Mouse (Mus musculus): ENCODE results near the gene Polr3h. TPM values are rescaled to one million over a fixed set of nuclear protein-coding genes. Genes with fewer than 3 reads are reported as not detected.

Gene Polr3h
- polyA plus RNA-seq, 1 experiment, result 164 TPM

DNA sequence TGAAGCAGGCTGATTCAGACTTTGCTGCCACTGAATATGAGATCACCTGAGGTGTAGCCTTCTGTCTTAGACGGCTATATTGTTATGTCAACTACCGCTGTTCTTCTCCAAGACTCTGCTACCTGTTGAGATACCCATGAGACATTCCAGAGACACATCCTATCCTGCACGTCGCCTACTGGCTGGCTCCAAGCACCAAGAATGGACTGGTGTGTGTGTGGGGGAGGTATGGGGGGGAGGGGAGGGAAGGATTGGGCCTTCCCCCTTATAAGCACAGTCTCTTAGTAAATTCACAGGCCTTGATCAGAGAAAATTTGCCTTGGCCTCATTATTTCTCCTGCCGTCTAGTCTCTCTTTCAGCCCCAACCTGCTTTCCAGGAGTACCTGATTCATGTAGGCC is 41.8 kb upstream of the Polr3h start:
- Histone ChIP-seq H3K79me3 (ENCODE audit: low read depth) (no peaks in the 10 kb centered on the region), H3K4me3 (ENCODE audit: insufficient read depth, poor library complexity, severe bottlenecking) (peak overlapping the region; percentile 2), H3K79me2 (ENCODE audit: control insufficient read depth, insufficient read depth) (no peaks in the 10 kb centered on the region), H3K36me3 (ENCODE audit: control insufficient read depth, insufficient read depth) (no peaks in the 10 kb centered on the region), H3K27me3 (ENCODE audit: control insufficient read depth, insufficient read depth, insufficient read length) (no peaks in the 10 kb centered on the region), H3ac (ENCODE audit: control insufficient read depth, insufficient read length, low read depth) (no peak overlapping the region)
- TF ChIP-seq MAX (IDR thresholded peaks at IDR 0.05) (no peak), FOSL1 (IDR thresholded peaks at IDR 0.05; ENCODE audit: insufficient read depth, low read length, poor library complexity, severe bottlenecking) (no peak), CEBPB (IDR thresholded peaks at IDR 0.05; ENCODE audit: low read depth) (no peak), CTCF (IDR thresholded peaks at IDR 0.05; ENCODE audit: control insufficient read depth, insufficient read depth, insufficient read length) (no peak), USF1 (IDR thresholded peaks at IDR 0.05; ENCODE audit: low read depth) (no peak), MYOD1 (IDR thresholded peaks at IDR 0.05; ENCODE audit: control insufficient read depth, insufficient read length, low read depth) (no peak), MYOG (IDR thresholded peaks at IDR 0.05; ENCODE audit: control insufficient read depth, extremely low read depth, insufficient read length) (no peak)

DNA sequence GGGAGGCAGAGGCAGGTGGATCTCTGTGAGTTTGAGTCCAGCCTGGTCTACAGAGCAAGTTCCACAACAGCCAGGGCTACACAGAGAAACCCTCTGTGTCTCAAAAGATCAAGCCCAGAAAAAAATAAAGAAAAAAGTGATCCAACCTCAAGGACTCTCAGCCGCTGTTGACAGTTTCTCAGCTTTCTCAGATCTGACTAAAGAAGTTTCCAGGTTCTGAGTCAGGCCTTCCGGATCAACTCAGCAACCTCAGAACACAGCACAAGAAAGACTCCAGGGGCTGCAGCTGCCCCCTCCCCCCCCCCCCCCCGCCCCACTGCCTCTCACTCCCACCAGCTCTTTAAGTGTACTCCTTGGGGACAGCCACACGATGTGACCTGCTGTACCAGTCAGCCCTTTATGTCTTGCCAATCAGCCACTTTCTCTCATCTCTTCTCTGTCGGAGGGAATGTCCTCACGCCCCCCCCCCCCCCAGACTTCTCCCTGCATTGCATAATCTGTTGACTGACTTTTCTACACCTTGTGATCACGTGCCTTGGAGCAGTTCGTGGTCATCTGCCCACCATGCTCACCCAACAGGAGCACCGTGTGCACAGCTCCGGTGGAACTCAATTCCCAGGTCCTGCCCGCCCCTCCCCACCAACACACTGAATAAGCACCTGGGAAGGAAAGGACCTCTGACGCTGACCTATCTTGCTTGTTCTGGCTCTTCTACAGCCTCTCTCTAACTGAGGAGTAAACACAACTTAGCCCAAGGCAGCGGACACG is 40.2 kb upstream of the Polr3h start:
- Histone ChIP-seq H3K79me2 (ENCODE audit: control insufficient read depth, insufficient read depth) (no peaks in the 10 kb centered on the region), H3K4me3 (ENCODE audit: insufficient read depth, poor library complexity, severe bottlenecking) (no peak overlapping the region), H3K27me3 (ENCODE audit: control insufficient read depth, insufficient read depth, insufficient read length) (no peaks in the 10 kb centered on the region), H3ac (ENCODE audit: control insufficient read depth, insufficient read length, low read depth) (no peak overlapping the region), H3K79me3 (ENCODE audit: low read depth) (no peaks in the 10 kb centered on the region), H3K36me3 (ENCODE audit: control insufficient read depth, insufficient read depth) (no peaks in the 10 kb centered on the region)
- no peak for TF ChIP-seq MAX (IDR thresholded peaks at IDR 0.05)

DNA sequence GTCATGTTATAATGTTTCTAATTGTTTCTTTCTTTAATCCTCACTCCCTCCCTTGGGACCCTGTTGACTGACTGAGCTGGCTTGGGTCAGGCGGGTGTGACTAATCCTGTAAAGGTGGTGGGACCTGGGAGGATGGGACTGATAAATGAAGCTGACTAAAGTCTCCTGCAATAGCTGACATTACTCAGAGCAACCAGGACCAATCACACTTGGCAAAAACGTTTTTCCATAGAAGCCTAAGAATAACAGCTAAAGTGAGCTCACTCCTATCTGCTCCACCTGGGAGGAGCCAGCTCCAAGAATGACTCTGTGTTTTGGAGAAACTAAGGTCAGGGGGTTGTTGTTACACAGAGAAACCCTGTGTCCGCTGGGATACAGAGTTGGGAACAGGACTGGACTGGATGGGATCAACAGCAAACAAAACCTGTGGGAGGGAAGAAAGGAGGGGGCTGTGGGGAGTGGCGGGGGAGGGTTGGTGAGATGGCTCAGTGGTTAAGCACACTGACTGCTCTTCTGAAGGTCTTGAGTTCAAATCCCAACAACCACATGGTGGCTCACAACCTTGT is 39.0 kb upstream of the Polr3h start:
- Histone ChIP-seq H3K4me3 (ENCODE audit: insufficient read depth, poor library complexity, severe bottlenecking) (no peak overlapping the region), H3K79me3 (ENCODE audit: low read depth) (no peaks in the 10 kb centered on the region), H3K79me2 (ENCODE audit: control insufficient read depth, insufficient read depth) (no peaks in the 10 kb centered on the region), H3K27me3 (ENCODE audit: control insufficient read depth, insufficient read depth, insufficient read length) (no peaks in the 10 kb centered on the region), H3ac (ENCODE audit: control insufficient read depth, insufficient read length, low read depth) (no peak overlapping the region), H3K36me3 (ENCODE audit: control insufficient read depth, insufficient read depth) (no peaks in the 10 kb centered on the region)
- no peak for TF ChIP-seq MYOG (IDR thresholded peaks at IDR 0.05; ENCODE audit: control insufficient read depth, extremely low read depth, insufficient read length)
- TF ChIP-seq CEBPB (IDR thresholded peaks at IDR 0.05; ENCODE audit: low read depth), result peak; percentile 4

DNA sequence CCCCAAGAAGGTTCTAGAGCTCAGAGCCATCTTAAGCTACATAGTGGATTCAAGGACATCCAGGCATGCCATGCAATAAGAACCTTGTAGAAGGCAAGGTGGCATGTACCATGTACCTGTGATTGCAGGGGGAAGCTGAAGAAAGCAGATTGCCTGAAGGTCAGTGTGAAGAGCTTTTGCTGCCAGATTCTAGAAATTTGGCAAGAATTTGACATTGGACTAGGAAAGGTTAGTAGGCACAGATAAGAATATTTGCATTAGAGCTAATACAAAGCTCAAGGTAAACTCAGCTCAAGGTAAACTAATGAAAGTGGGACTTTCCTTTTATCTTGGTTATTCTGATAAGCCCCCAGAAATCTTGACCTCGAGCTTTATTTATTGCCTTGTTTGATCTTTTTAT is 38.2 kb upstream of the Polr3h start:
- Histone ChIP-seq H3K79me2 (ENCODE audit: control insufficient read depth, insufficient read depth) (no peaks in the 10 kb centered on the region), H3ac (ENCODE audit: control insufficient read depth, insufficient read length, low read depth) (no peak overlapping the region), H3K79me3 (ENCODE audit: low read depth) (no peaks in the 10 kb centered on the region), H3K4me3 (ENCODE audit: insufficient read depth, poor library complexity, severe bottlenecking) (no peak overlapping the region), H3K36me3 (ENCODE audit: control insufficient read depth, insufficient read depth) (no peaks in the 10 kb centered on the region), H3K27me3 (ENCODE audit: control insufficient read depth, insufficient read depth, insufficient read length) (no peaks in the 10 kb centered on the region)
- no peak for TF ChIP-seq CTCF (IDR thresholded peaks at IDR 0.05; ENCODE audit: control insufficient read depth, insufficient read depth, insufficient read length)
- TF ChIP-seq FOSL1 (IDR thresholded peaks at IDR 0.05; ENCODE audit: insufficient read depth, low read length, poor library complexity, severe bottlenecking), result no peak
- TF ChIP-seq MAX (IDR thresholded peaks at IDR 0.05), result no peak
- TF ChIP-seq CEBPB (IDR thresholded peaks at IDR 0.05; ENCODE audit: low read depth), result no peak
- TF ChIP-seq MYOG (IDR thresholded peaks at IDR 0.05; ENCODE audit: control insufficient read depth, extremely low read depth, insufficient read length), result no peak
- TF ChIP-seq USF1 (IDR thresholded peaks at IDR 0.05; ENCODE audit: low read depth), result no peak
- no peak for TF ChIP-seq MYOD1 (IDR thresholded peaks at IDR 0.05; ENCODE audit: control insufficient read depth, insufficient read length, low read depth)

DNA sequence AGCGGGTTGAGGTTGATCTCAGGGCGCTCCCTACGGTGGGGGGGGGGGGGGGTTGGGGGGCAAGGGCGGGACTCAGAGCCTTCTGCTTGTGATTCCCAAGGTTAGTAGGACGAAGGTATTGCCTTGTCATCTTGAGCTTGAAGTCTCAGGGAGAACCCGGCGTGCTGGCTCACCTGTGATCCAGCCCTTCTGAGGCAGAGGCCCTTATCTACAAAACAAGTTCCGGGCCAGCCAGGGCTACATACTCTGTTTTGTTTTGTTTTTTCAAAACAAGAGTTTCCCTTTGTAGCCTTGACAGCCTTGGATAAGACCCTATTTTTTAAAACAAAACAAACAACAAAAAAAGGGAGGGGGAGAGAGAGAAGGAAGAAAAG is 35.0 kb upstream of the Polr3h start:
- H3K4me3 ChIP-seq (ENCODE audit: insufficient read depth, poor library complexity, severe bottlenecking), result peak overlapping the region; percentile 56
- H3K79me3 ChIP-seq (ENCODE audit: low read depth), result no peaks in the 10 kb centered on the region
- TF ChIP-seq MAX (IDR thresholded peaks at IDR 0.05) (no peak), CEBPB (IDR thresholded peaks at IDR 0.05; ENCODE audit: low read depth) (no peak), MYOD1 (IDR thresholded peaks at IDR 0.05; ENCODE audit: control insufficient read depth, insufficient read length, low read depth) (no peak), CTCF (IDR thresholded peaks at IDR 0.05; ENCODE audit: control insufficient read depth, insufficient read depth, insufficient read length) (no peak), MYOG (IDR thresholded peaks at IDR 0.05; ENCODE audit: control insufficient read depth, extremely low read depth, insufficient read length) (no peak), USF1 (IDR thresholded peaks at IDR 0.05; ENCODE audit: low read depth) (no peak), FOSL1 (IDR thresholded peaks at IDR 0.05; ENCODE audit: insufficient read depth, low read length, poor library complexity, severe bottlenecking) (no peak)
- H3K36me3 ChIP-seq (ENCODE audit: control insufficient read depth, insufficient read depth), result no peaks in the 10 kb centered on the region
- H3K79me2 ChIP-seq (ENCODE audit: control insufficient read depth, insufficient read depth), result no peaks in the 10 kb centered on the region
- no peak overlapping the region for H3ac ChIP-seq (ENCODE audit: control insufficient read depth, insufficient read length, low read depth)
- no peaks in the 10 kb centered on the region for H3K27me3 ChIP-seq (ENCODE audit: control insufficient read depth, insufficient read depth, insufficient read length)
